ENCODE assay signal across 9 mouse cellular contexts in genomic region chr1:134061915-134062314, GRCm38 (mm10). TPM values are rescaled to one million over a fixed set of nuclear protein-coding genes. Genes with fewer than 3 reads are reported as not detected.
DNase-seq lines count a peak whose midpoint lies in the region; ATAC-seq and TF ChIP-seq lines count a peak whose summit lies in the region.
"Had no signal": no experiment of that assay in that cellular context is flagged by ENCODE, and none has a peak within 500 bp of the region (broad histone marks: within the 10 kb centered on the region; RNA-seq: fewer than 3 reads in every experiment).

No protein-coding gene starts in this region.

- no peak for TF ChIP-seq EP300 in CH12.LX (IDR thresholded peaks at IDR 0.05; ENCODE audit: low read length)
- TF ChIP-seq EP300 in liver, postnatal 0 days (IDR thresholded peaks at IDR 0.05; ENCODE audit: low read depth) = no peak

- TF ChIP-seq POLR2A in CH12.LX (IDR thresholded peaks at IDR 0.05; ENCODE audit: low read depth, low read length) = no peak

- in situ Hi-C loops in CH12.LX (cut with MboI; ENCODE audit: low pct_ligation_motif_present, low pct_unique_long_range_greater_than_20kb, low sequenced_read_pairs) = no loop called here

- H3K9ac ChIP-seq in heart, embryonic 13.5 days = no peak overlapping the region; the same call in none of the 2 replicates
- no peak overlapping the region for H3K9ac ChIP-seq in CH12.LX (ENCODE audit: insufficient read depth, low read depth)
- peak overlapping the region; percentile 51 for H3K9ac ChIP-seq in hindbrain, embryonic 11.5 days (ENCODE audit: low read depth, low read length)
- H3K9ac ChIP-seq in liver, postnatal 0 days (replicated peaks) = peak overlapping the region; percentile 66; the same call in 1 of the 2 replicates

- dilution Hi-C loops in CH12.LX (cut with MboI; ENCODE audit: extremely low pct_ligation_motif_present, extremely low pct_unique_long_range_greater_than_20kb, low sequenced_read_pairs) = no loop called here

- H3K4me3 ChIP-seq in heart, embryonic 13.5 days = no peak overlapping the region
- H3K4me3 ChIP-seq in CH12.LX (replicated peaks in 1 of 3; ENCODE audit: low read depth in 2 of 3, low read length in 2 of 3, poor library complexity in 1 of 3) = no peak overlapping the region
- no peak overlapping the region for H3K4me3 ChIP-seq in hindbrain, embryonic 11.5 days (ENCODE audit: low read depth, low read length)
- no peak overlapping the region for H3K4me3 ChIP-seq in liver, postnatal 0 days (ENCODE audit: low read depth, low read length)

- TF ChIP-seq RAD21 in CH12.LX (IDR thresholded peaks at IDR 0.05; ENCODE audit: low read depth, low read length) = no peak

- no peaks in the 10 kb centered on the region for H3K36me3 ChIP-seq in heart, embryonic 13.5 days
- H3K36me3 ChIP-seq in CH12.LX (replicated peaks in 1 of 2; ENCODE audit: control insufficient read depth in 1 of 2, insufficient read depth in 1 of 2, low read length in 1 of 2) = no peaks in the 10 kb centered on the region
- H3K36me3 ChIP-seq in hindbrain, embryonic 11.5 days (ENCODE audit: control insufficient read depth, insufficient read depth, low read length) = no peaks in the 10 kb centered on the region
- no peaks in the 10 kb centered on the region for H3K36me3 ChIP-seq in liver, postnatal 0 days (replicated peaks; ENCODE audit: insufficient read depth, low read length)

- DNase-seq in heart, postnatal 25 days (ENCODE audit: low spot score) = no peak
- no peak for DNase-seq in CH12.LX (ENCODE audit: extremely low read depth)
- no peak for DNase-seq in hindbrain, embryonic 11.5 days (ENCODE audit: low spot score)
- DNase-seq in liver, postnatal 0 days = no peak
- no peak for DNase-seq in adrenal gland, postnatal 14 days
- no peak for DNase-seq in frontal cortex, postnatal 25 days (ENCODE audit: low spot score in 2 of 2)
- DNase-seq in adrenal gland, adult 18-20 months (ENCODE audit: low spot score in 2 of 2) = no peak

- no peak for TF ChIP-seq CTCF in CH12.LX (conservative IDR thresholded peaks at IDR 0.05 in 1 of 2, IDR thresholded peaks at IDR 0.05 in 1 of 2; ENCODE audit: low read depth in 2 of 2, low read length in 2 of 2)
- TF ChIP-seq CTCF in liver, postnatal 0 days (IDR thresholded peaks at IDR 0.05; ENCODE audit: low read depth) = no peak

- no peak for ATAC-seq in heart, embryonic 13.5 days (ENCODE audit: extremely low read depth, insufficient number of reproducible peaks, low FRiP score, low TSS enrichment)
- no peak for ATAC-seq in hindbrain, embryonic 11.5 days (ENCODE audit: low FRiP score)
- no peak for ATAC-seq in liver, postnatal 0 days

- H3K4me2 ChIP-seq in heart, embryonic 13.5 days = peak overlapping the region; percentile 91
- H3K4me2 ChIP-seq in CH12.LX (ENCODE audit: insufficient read depth, low read depth, poor library complexity, severe bottlenecking) = peak overlapping the region; percentile 71; the same call in 1 of the 2 replicates
- H3K4me2 ChIP-seq in hindbrain, embryonic 11.5 days (replicated peaks; ENCODE audit: low read depth, low read length) = peak overlapping the region; percentile 60
- H3K4me2 ChIP-seq in liver, postnatal 0 days (ENCODE audit: low read depth, low read length) = peak overlapping the region; percentile 76

- peaks cover 6% of the 10 kb centered on the region; the same call in 1 of the 2 replicates for H3K27me3 ChIP-seq in heart, embryonic 13.5 days (replicated peaks)
- peaks cover 19% of the 10 kb centered on the region for H3K27me3 ChIP-seq in CH12.LX (replicated peaks)
- no peaks in the 10 kb centered on the region for H3K27me3 ChIP-seq in hindbrain, embryonic 11.5 days (ENCODE audit: control insufficient read depth, insufficient read depth, low read length)
- 0 out of 2 replicates have a peak, but pooled peaks cover 2% of the 10 kb centered on the region for H3K27me3 ChIP-seq in liver, postnatal 0 days (ENCODE audit: insufficient read depth, low read length)

- WGBS in heart, embryonic 13.5 days = 81% methylated on average over 3 of the region's 3 CpGs
- 48% methylated on average over 3 of the region's 3 CpGs for WGBS in hindbrain, embryonic 11.5 days
- 78% methylated on average over 3 of the region's 3 CpGs for WGBS in liver, postnatal 0 days (ENCODE audit: insufficient replicate concordance)

- H3K27ac ChIP-seq in heart, embryonic 13.5 days (replicated peaks) = peak overlapping the region; percentile 100
- H3K27ac ChIP-seq in CH12.LX (ENCODE audit: insufficient read depth, low read depth) = no peak overlapping the region
- H3K27ac ChIP-seq in hindbrain, embryonic 11.5 days (ENCODE audit: low read depth, low read length) = peak overlapping the region; percentile 99
- H3K27ac ChIP-seq in liver, postnatal 0 days (ENCODE audit: low read depth) = peak overlapping the region; percentile 96; the same call in 1 of the 2 replicates

- intact Hi-C loops in heart, postnatal 25 days (cut with DNase I) = loop anchor here (2.0 kb wide), 1 partner anchor 15 kb away; no protein-coding TSS in a partner anchor

- no peaks in the 10 kb centered on the region for H3K79me2 ChIP-seq in CH12.LX (replicated peaks; ENCODE audit: control insufficient read depth, extremely low read depth, insufficient read depth, poor library complexity, severe bottlenecking)

- no peaks in the 10 kb centered on the region for H3K9me3 ChIP-seq in heart, embryonic 13.5 days
- H3K9me3 ChIP-seq in CH12.LX (replicated peaks; ENCODE audit: low read length) = peaks cover 4% of the 10 kb centered on the region
- no peaks in the 10 kb centered on the region for H3K9me3 ChIP-seq in hindbrain, embryonic 11.5 days (ENCODE audit: control insufficient read depth, low read length)
- H3K9me3 ChIP-seq in liver, postnatal 0 days (ENCODE audit: low read length) = no peaks in the 10 kb centered on the region

- H3K4me1 ChIP-seq in heart, embryonic 13.5 days = peaks cover 69% of the 10 kb centered on the region
- H3K4me1 ChIP-seq in CH12.LX (ENCODE audit: control insufficient read depth in 1 of 2, insufficient read depth in 2 of 2) = peaks cover 30 to 73% of the 10 kb centered on the region in 2 experiments
- peaks cover 36% of the 10 kb centered on the region for H3K4me1 ChIP-seq in hindbrain, embryonic 11.5 days (replicated peaks; ENCODE audit: control insufficient read depth, insufficient read depth, low read length)
- peaks cover 89% of the 10 kb centered on the region for H3K4me1 ChIP-seq in liver, postnatal 0 days (ENCODE audit: insufficient read depth)

TF ChIP-seq in CH12.LX, 34 proteins besides CTCF, POLR2A, EP300 and RAD21 (continues in another document):
- no peak for TF ChIP-seq UBTF (IDR thresholded peaks at IDR 0.05; ENCODE audit: low read depth, low read length)
- TF ChIP-seq ELF1 (IDR thresholded peaks at IDR 0.05; ENCODE audit: low read depth, low read length) = no peak
- no peak for TF ChIP-seq RCOR1 (conservative IDR thresholded peaks at IDR 0.05; ENCODE audit: low read depth, low read length)
- no peak for TF ChIP-seq ZNF384 (IDR thresholded peaks at IDR 0.05; ENCODE audit: low read depth, low read length)
- no peak for TF ChIP-seq TCF12 (IDR thresholded peaks at IDR 0.05; ENCODE audit: low read depth, low read length)
- TF ChIP-seq MAFK (IDR thresholded peaks at IDR 0.05; ENCODE audit: insufficient replicate concordance, low read length) = no peak
- TF ChIP-seq SIN3A (IDR thresholded peaks at IDR 0.05; ENCODE audit: low read length) = no peak
- TF ChIP-seq IRF4 (IDR thresholded peaks at IDR 0.05; ENCODE audit: low read depth, low read length) = no peak
- no peak for TF ChIP-seq NELFE (IDR thresholded peaks at IDR 0.05; ENCODE audit: low read depth, low read length)
- TF ChIP-seq MXI1 (IDR thresholded peaks at IDR 0.05; ENCODE audit: low read depth, low read length) = no peak
- no peak for TF ChIP-seq MEF2A (IDR thresholded peaks at IDR 0.05; ENCODE audit: borderline replicate concordance, low read depth, low read length)
- TF ChIP-seq BHLHE40 (IDR thresholded peaks at IDR 0.05; ENCODE audit: low read depth, low read length) = no peak
- TF ChIP-seq POLR2AphosphoS2 (IDR thresholded peaks at IDR 0.05; ENCODE audit: low read depth, low read length) = no peak
- TF ChIP-seq HCFC1 (IDR thresholded peaks at IDR 0.05; ENCODE audit: low read depth, low read length) = no peak
- TF ChIP-seq JUN (IDR thresholded peaks at IDR 0.05; ENCODE audit: insufficient read depth, low read depth, low read length) = no peak
- no peak for TF ChIP-seq MYC (IDR thresholded peaks at IDR 0.05; ENCODE audit: low read depth, low read length)
- no peak for TF ChIP-seq USF1 (IDR thresholded peaks at IDR 0.05; ENCODE audit: low read depth, low read length)
- no peak for TF ChIP-seq TBP (conservative IDR thresholded peaks at IDR 0.05; ENCODE audit: low read depth, low read length)

RNA-seq across cellular contexts. Expression of gene Btg2, which starts 17.0 kb away (rescaled TPM):
- polyA plus RNA-seq in heart, embryonic 13.5 days (2015; fragmentation: Nextera tagmentation; extraction: Ambion mirVana) = 33.1 and 37.0 TPM in 2 replicates
- total RNA-seq in heart, postnatal 25 days (2021) = 10 to 100 TPM; 25.7 to 29.2 TPM
- 11.6 and 14.4 TPM in 2 replicates for total RNA-seq in CH12.LX (2012; rRNA removed)
- 14.8 and 19.7 TPM in 2 replicates for total RNA-seq in CH12.LX (2014; rRNA removed)
- 6.9 and 7.2 TPM in 2 replicates for polyA plus RNA-seq in CH12.LX (2012; ENCODE audit: insufficient read length, low read depth)
- 107 and 108 TPM in 2 replicates for polyA plus RNA-seq in hindbrain, embryonic 11.5 days (2014; fragmentation: Nextera tagmentation; extraction: Ambion mirVana)
- 60.1 and 62.6 TPM in 2 replicates for polyA plus RNA-seq in liver, postnatal 0 days (2015; fragmentation: Nextera tagmentation; extraction: Ambion mirVana)
- total RNA-seq in adrenal gland, postnatal 14 days (2021) = 36.7 and 58.2 TPM in 2 replicates
- total RNA-seq in adrenal gland, adult 18-20 months (2021) = 10 to 100 TPM; 23.1 to 32.7 TPM

RNA-seq across cellular contexts. Expression of gene Fmod, which starts 24.9 kb away (rescaled TPM):
- 22.8 and 26.3 TPM in 2 replicates for polyA plus RNA-seq in heart, embryonic 13.5 days (2015; fragmentation: Nextera tagmentation; extraction: Ambion mirVana)
- 10 to 100 TPM; 11.6 to 12.1 TPM for total RNA-seq in heart, postnatal 25 days (2021)
- total RNA-seq in CH12.LX (2012; rRNA removed) = not detected in 2 replicates
- total RNA-seq in CH12.LX (2014; rRNA removed) = not detected in 2 replicates
- polyA plus RNA-seq in CH12.LX (2012; ENCODE audit: insufficient read length, low read depth) = not detected in 2 replicates
- 7.0 and 10.1 TPM in 2 replicates for polyA plus RNA-seq in hindbrain, embryonic 11.5 days (2014; fragmentation: Nextera tagmentation; extraction: Ambion mirVana)
- polyA plus RNA-seq in liver, postnatal 0 days (2015; fragmentation: Nextera tagmentation; extraction: Ambion mirVana) = 1.6 TPM in 2 replicates
- 13.9 and 15.3 TPM in 2 replicates for total RNA-seq in adrenal gland, postnatal 14 days (2021)
- 1 to 10 TPM; 6.7 to 9.6 TPM for total RNA-seq in adrenal gland, adult 18-20 months (2021)

RNA-seq across cellular contexts. Expression of gene Chit1, which starts 49.1 kb away (rescaled TPM):
- polyA plus RNA-seq in heart, embryonic 13.5 days (2015; fragmentation: Nextera tagmentation; extraction: Ambion mirVana) = 0.59 and 0.75 TPM in 2 replicates
- not detected for total RNA-seq in heart, postnatal 25 days (2021)
- 0.25 and 0.71 TPM in 2 replicates for total RNA-seq in CH12.LX (2012; rRNA removed)
- 0.28 and 0.47 TPM in 2 replicates for total RNA-seq in CH12.LX (2014; rRNA removed)
- polyA plus RNA-seq in CH12.LX (2012; ENCODE audit: insufficient read length, low read depth) = 0.18 and 0.36 TPM in 2 replicates
- polyA plus RNA-seq in hindbrain, embryonic 11.5 days (2014; fragmentation: Nextera tagmentation; extraction: Ambion mirVana) = not detected in 2 replicates
- 0.26 TPM in 2 replicates for polyA plus RNA-seq in liver, postnatal 0 days (2015; fragmentation: Nextera tagmentation; extraction: Ambion mirVana)
- total RNA-seq in adrenal gland, postnatal 14 days (2021) = not detected in 2 replicates
- total RNA-seq in adrenal gland, adult 18-20 months (2021) = not detected
- total RNA-seq: left cerebral cortex, adult 18-20 months had no signal

Comparison
In these comparisons a context has a peak if more than half of its experiments do, and no peak if none do; other contexts are left out.
1. H3K9ac ChIP-seq: peak in hindbrain, embryonic 11.5 days (single experiment) and liver, postnatal 0 days (single experiment); none in heart, embryonic 13.5 days (single experiment) and CH12.LX (single experiment).
2. RNA of gene Fmod, which starts 24.9 kb away (total RNA-seq): 13.9 to 15.3 TPM in adrenal gland, postnatal 14 days, 11.6 to 12.1 TPM in heart, postnatal 25 days and 6.7 to 9.6 TPM in adrenal gland, adult 18-20 months; not detected in CH12.LX; every median in the first group is over 4 times any median in the second.
3. Peak in every context shown above with its lines, with median percentiles within 50 percentile points of each other: H3K4me2 ChIP-seq.